Mouse (Mus musculus) heart, adult 2 months (tissue): ENCODE data around the gene Rps29. TPM values are rescaled to one million over a fixed set of nuclear protein-coding genes. Genes with fewer than 3 reads are reported as not detected.

ENCODE experiments used
- DNase-seq, 2 experiments: peaks; one replicate each; pipeline ENCODE4 v3.0.0; 2021
- H3K27ac ChIP-seq: fragments of 200-600 bp; 2 replicates; pipeline ENCODE4 v1.8.1; 2022
- H3K27me3 ChIP-seq: fragments of 200-500 bp; 2 replicates; pipeline ENCODE4 v1.6.1; 2012; ENCODE audit warnings: mild to moderate bottlenecking, low read length, inconsistent platforms, mixed read lengths; ENCODE audit not compliant: control insufficient read depth, insufficient read depth
- H3K36me3 ChIP-seq: fragments of 200-500 bp; 2 replicates; pipeline ENCODE4 v1.6.1; 2012; ENCODE audit warnings: low read length, inconsistent platforms; ENCODE audit not compliant: control insufficient read depth, insufficient read depth
- H3K4me1 ChIP-seq: fragments of 200-500 bp; 2 replicates; pipeline ENCODE4 v1.6.1; 2011; ENCODE audit warnings: low read length; ENCODE audit not compliant: control insufficient read depth, insufficient read depth
- H3K4me3 ChIP-seq: fragments of 200-600 bp; 2 replicates; pipeline ENCODE4 v1.8.1; 2022
- H3K79me2 ChIP-seq: fragments of 200-500 bp; replicated peaks from 2 replicates; pipeline ENCODE4 v1.6.1; 2012; ENCODE audit warnings: mild to moderate bottlenecking, inconsistent platforms, low read length, moderate library complexity, mixed read lengths; ENCODE audit not compliant: control insufficient read depth, insufficient read depth
- H3K9ac ChIP-seq: fragments of 200-500 bp; 2 replicates; pipeline ENCODE4 v1.6.1; 2012; ENCODE audit warnings: low read depth, mild to moderate bottlenecking, control low read depth, inconsistent platforms, low read length, mixed read lengths
- CTCF ChIP-seq: fragments of 200-600 bp; IDR thresholded peaks from 2 replicates; pipeline ENCODE4 v1.8.1; 2022; ENCODE audit warnings: antibody characterized with exemption, mild to moderate bottlenecking, moderate library complexity
- EP300 ChIP-seq: fragments of 200-500 bp; IDR thresholded peaks from 2 replicates; pipeline ENCODE4 v1.6.1; 2011; ENCODE audit warnings: low read depth, low read length, control low read depth; ENCODE audit not compliant: insufficient read depth
- POLR2A ChIP-seq: fragments of 200-500 bp; IDR thresholded peaks from 2 replicates; pipeline ENCODE4 v1.6.1; 2011; ENCODE audit warnings: mild to moderate bottlenecking, low read depth, low read length, control low read depth; ENCODE audit not compliant: insufficient read depth
- WGBS: fragments of 180-500 bp; shearing (Covaris S2); methylation state at CpG from one replicate; pipeline ENCODE4 v1.1.7; 2018; 5-methylcytosine and 5-hydroxymethylcytosine counted together
- intact Hi-C: fragments of 180-260 bp; cut with DNase I; formaldehyde crosslinking; loops from one replicate; pipeline ENCODE4 v1.15.1; 2025
- polyA plus RNA-seq: library from polyadenylated mRNA; depleted of rRNA; stranded (reverse); fragments of >200 nt; gene quantifications from 2 replicates; pipeline ENCODE4 v1.2.3, GENCODE M21; 2012
- total RNA-seq, 2 experiments: library from RNA; stranded (reverse); gene quantifications; 2 replicates each; pipeline ENCODE4 v1.2.3; 2021

Rps29 gene
- total and polyA plus RNA-seq, 3 experiments, result 1,207 to 1,535 (median 1,353) TPM

GRCm38 (mm10) chr12:69130486-69130885 is 28.5 kb downstream of the Rps29 start:
- DNase-seq, result no peak
- TF ChIP-seq POLR2A (no peak), EP300 (no peak), CTCF (no peak)
- H3K79me2 ChIP-seq, result no peaks in the 10 kb centered on the region
- H3K27ac ChIP-seq, result no peak overlapping the region
- no peaks in the 10 kb centered on the region for H3K27me3 ChIP-seq
- no peaks in the 10 kb centered on the region for H3K4me1 ChIP-seq
- no peak overlapping the region for H3K9ac ChIP-seq
- 60% methylated on average over 12 of the region's 12 CpGs for WGBS
- no peak overlapping the region; the same call in 1 of the 2 replicates for H3K4me3 ChIP-seq
- H3K36me3 ChIP-seq, result no peaks in the 10 kb centered on the region
- intact Hi-C loops, result no loop called here

GRCm38 (mm10) chr12:69129634-69130310 is 29.2 kb downstream of the Rps29 start:
- TF ChIP-seq POLR2A (no peak), CTCF (no peak), EP300 (no peak)
- WGBS, result 45% methylated on average over 18 of the region's 18 CpGs
- intact Hi-C loops, result no loop called here
- Histone ChIP-seq H3K79me2 (no peaks in the 10 kb centered on the region), H3K9ac (no peak overlapping the region), H3K36me3 (no peaks in the 10 kb centered on the region), H3K4me3 (no peak overlapping the region; the same call in 1 of the 2 replicates), H3K27me3 (no peaks in the 10 kb centered on the region), H3K27ac (no peak overlapping the region), H3K4me1 (no peaks in the 10 kb centered on the region)
- DNase-seq, result no peak

- Histone ChIP-seq H3K9ac (no peak overlapping the region), H3K4me3 (no peak overlapping the region), H3K36me3 (no peaks in the 10 kb centered on the region), H3K27me3 (no peaks in the 10 kb centered on the region), H3K4me1 (no peaks in the 10 kb centered on the region), H3K27ac (no peak overlapping the region), H3K79me2 (no peaks in the 10 kb centered on the region)
- 76% methylated on average over 3 of the region's 3 CpGs for WGBS
- TF ChIP-seq POLR2A, result no peak
- TF ChIP-seq EP300, result no peak
- TF ChIP-seq CTCF, result no peak
- DNase-seq, result no peak
- intact Hi-C loops, result no loop called here
Measured at GRCm38 (mm10) chr12:69127626-69128025, 31.4 kb downstream of the Rps29 start.

GRCm38 (mm10) chr12:69127170-69127569 is 31.8 kb downstream of the Rps29 start:
- peak; percentile 5 to 25 for DNase-seq
- no peak overlapping the region for H3K27ac ChIP-seq
- WGBS, result 81% methylated on average over 5 of the region's 5 CpGs
- intact Hi-C loops, result no loop called here
- H3K27me3 ChIP-seq, result no peaks in the 10 kb centered on the region
- no peak overlapping the region for H3K9ac ChIP-seq
- H3K36me3 ChIP-seq, result no peaks in the 10 kb centered on the region
- no peak overlapping the region for H3K4me3 ChIP-seq
- TF ChIP-seq EP300 (no peak), CTCF (peak; percentile 72)
- no peaks in the 10 kb centered on the region for H3K79me2 ChIP-seq
- no peaks in the 10 kb centered on the region for H3K4me1 ChIP-seq

GRCm38 (mm10) chr12:69125066-69125465 is 33.9 kb downstream of the Rps29 start:
- 79% methylated on average over 5 of the region's 5 CpGs for WGBS
- H3K4me3 ChIP-seq, result no peak overlapping the region
- no peaks in the 10 kb centered on the region for H3K4me1 ChIP-seq
- no peak for TF ChIP-seq EP300
- TF ChIP-seq CTCF, result no peak
- TF ChIP-seq POLR2A, result no peak
- intact Hi-C loops, result no loop called here
- no peaks in the 10 kb centered on the region for H3K36me3 ChIP-seq
- H3K27ac ChIP-seq, result no peak overlapping the region
- DNase-seq, result no peak
- H3K9ac ChIP-seq, result no peak overlapping the region
- H3K79me2 ChIP-seq, result no peaks in the 10 kb centered on the region
- no peaks in the 10 kb centered on the region for H3K27me3 ChIP-seq

- no peak for DNase-seq
- Histone ChIP-seq H3K4me3 (no peak overlapping the region), H3K9ac (no peak overlapping the region), H3K36me3 (no peaks in the 10 kb centered on the region), H3K79me2 (no peaks in the 10 kb centered on the region), H3K4me1 (no peaks in the 10 kb centered on the region), H3K27me3 (no peaks in the 10 kb centered on the region), H3K27ac (no peak overlapping the region)
- intact Hi-C loops, result no loop called here
- 85% methylated on average over 11 of the region's 11 CpGs for WGBS
- TF ChIP-seq EP300 (no peak), POLR2A (no peak), CTCF (no peak)
Measured at GRCm38 (mm10) chr12:69122801-69123200, 36.2 kb downstream of the Rps29 start.
